Mouse (Mus musculus) heart, postnatal 4 days (tissue): ENCODE data around the gene Ankrd13c. TPM values are rescaled to one million over a fixed set of nuclear protein-coding genes. Genes with fewer than 3 reads are reported as not detected.
"Not testable (repeated sequence)": the region's sequence is repeated elsewhere in the genome, so short reads cannot be mapped to it uniquely, and the experiment has no call there.

Experiments
- DNase-seq: peaks from one replicate; pipeline ENCODE4 v3.0.0; 2021
- total RNA-seq, 2 experiments: library from RNA; stranded (reverse); gene quantifications; 2 replicates each; pipeline ENCODE4 v1.2.3; 2021

Gene Ankrd13c
- total RNA-seq: 10 to 100 TPM; 39.7 to 40.0 TPM

DNA sequence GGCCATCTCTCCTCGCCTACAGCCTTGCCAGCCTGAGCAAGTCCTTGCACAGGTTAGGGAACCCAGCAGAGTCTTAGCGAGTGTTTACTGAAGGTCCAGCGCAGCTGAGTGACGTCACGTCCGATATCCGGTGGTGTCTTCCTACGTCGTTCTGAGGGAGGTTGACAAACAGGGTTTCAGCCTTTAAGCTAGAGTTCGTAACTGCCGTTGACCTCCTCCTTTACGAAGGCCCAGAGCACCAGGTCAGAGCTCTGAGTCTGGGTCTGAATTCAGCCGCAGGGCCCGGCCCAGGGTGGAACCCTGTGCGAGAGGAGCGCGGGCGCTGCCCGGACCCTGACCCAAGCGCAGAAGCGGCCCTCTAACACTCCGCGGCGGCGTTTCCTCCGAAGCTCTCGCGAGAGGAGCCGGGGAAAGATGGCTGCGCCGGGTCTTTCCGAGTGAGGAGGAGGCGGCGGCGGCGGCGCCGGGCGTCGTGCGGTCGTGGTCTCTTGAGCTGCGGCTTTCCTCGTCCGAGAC, at the start of gene Ankrd13c:
Ankrd13c (plus strand) TSS at position 397 of the 516 bp plus-strand sequence.
- DNase-seq: peak; percentile 94

DNA sequence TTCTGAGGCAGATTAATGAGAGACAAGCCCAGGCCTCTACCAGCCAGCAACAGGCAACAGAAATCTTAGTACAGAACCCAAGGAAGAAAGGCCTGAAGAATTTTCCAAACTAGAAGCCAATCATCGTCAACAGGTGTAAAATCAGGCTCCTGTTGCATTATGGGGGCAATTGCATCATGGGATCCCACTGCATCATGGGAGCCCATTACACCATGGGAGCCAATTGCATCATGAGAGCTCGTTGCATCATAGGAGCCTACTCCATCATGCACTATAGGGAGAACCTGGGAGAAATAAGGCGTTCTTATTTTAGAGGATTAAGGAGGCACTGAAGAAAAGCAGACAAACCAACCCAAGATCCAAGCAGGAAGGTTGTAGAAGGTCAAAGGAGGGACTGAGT, 49.4 kb upstream of the Ankrd13c start:
- DNase-seq: no peak

DNA sequence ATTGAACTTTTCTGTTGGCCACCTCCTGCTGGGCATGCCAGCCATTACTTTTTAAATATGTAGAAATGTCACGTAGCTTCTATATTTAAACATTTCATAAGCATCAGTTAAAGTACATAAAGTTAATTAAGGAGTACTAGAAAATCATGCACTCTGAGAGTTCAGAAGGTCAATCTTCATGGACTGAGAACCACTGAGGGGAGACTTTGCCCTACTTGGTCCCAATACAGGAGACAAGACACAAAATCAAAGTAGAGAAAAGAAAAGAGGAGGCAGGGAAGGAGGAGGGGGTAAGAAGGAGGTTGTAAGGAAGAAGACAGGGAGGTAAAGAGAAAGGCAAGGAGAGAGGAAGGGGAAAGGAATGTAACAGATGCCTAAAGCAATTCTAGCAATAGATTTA, 47.1 kb upstream of the Ankrd13c start:
- no peak for DNase-seq

DNA sequence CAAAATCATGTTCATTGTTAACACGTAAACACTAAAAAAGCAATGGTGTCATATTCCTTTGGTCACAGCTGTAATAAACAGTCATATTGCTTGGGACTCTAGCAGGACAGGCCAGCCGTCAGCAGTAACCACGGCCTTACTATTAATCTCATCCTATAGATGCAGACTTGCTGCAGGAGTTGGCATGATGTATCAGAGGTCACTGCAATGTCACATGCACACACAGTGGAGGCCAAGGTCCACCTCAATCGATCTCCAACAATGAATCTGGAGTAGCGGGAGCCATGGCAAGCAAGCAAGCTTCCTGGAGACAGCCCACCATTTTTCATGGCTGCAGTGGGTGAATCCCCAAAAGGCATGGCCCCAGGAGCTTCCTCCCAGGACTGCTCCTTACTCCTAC, 45.3 kb upstream of the Ankrd13c start:
- DNase-seq: no peak

DNA sequence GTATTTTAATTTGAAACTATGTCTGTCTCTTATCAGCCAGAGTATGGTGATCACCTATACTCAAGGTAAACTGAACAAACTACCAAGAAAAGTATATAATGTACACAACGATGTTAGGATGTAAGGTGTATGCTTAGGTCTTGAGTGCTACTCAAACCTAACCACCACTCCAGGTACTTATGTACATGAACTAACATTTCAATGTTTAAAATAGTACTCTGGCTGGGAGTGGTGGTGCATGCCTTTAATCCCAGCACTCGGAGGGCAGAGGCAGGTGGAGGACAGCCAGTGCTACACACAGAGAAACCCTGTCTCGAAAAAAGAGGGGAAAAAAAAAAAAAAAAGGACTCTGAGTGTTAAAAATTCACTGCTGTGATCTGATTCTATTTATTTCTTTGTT, 38.9 kb upstream of the Ankrd13c start:
- DNase-seq: no peak

DNA sequence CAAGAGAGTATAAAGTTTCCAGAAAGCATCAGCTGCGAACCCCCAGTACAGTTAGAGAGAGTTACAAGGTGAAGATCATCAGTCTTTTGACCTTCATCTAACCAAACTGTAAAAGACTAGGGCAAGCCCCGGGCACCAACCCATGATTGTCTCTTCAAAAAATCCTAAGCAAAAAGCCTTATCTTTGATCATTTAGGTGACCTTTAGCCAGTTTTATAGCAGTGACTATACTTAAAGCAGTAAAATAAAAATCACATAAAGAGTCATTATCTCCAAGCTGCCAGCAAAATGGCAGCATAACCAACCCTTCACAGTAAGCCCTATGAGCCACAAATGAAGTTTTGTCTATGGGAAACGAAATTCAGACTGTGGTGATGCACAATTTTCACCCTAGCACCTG, 36.8 kb upstream of the Ankrd13c start:
- no peak for DNase-seq

DNA sequence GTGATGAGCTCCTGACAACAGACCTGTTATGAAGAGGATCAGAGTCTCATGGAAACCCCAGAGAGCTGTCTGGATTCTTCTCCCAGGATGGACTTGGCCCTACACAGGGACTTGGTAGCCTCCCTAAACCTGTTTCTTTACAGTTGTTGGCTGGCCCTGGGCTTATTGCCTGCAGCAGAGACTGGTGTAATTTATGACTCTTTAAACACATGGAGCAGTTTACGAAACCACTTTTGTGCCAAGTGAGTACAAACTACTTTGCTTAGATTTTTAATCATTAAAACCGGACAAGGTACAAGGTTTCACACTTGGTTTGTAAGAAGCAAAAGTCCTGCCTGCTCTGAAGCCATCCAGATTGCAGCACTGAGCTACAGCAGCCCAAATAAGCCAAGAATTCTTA, 34.9 kb upstream of the Ankrd13c start:
- no peak for DNase-seq

DNA sequence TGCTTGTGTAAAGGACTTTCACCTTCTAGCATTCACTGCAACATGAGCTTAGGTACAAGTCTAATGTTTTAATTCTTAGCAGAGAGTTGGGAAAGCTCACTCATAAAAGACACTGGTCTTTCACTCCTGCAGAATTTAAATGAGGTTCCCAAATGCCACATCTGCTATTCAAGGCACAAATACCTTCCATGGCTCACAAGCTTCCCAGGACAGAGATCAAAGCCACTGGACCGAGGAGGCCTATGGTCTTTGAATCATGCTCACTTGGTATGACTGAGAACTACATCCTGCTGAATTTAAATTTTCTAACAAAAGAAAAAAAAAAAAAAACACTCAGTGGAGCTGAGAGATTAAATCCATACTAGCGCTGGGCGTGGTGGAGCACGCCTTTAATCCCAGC, 30.7 kb upstream of the Ankrd13c start:
- DNase-seq: no peak

DNA sequence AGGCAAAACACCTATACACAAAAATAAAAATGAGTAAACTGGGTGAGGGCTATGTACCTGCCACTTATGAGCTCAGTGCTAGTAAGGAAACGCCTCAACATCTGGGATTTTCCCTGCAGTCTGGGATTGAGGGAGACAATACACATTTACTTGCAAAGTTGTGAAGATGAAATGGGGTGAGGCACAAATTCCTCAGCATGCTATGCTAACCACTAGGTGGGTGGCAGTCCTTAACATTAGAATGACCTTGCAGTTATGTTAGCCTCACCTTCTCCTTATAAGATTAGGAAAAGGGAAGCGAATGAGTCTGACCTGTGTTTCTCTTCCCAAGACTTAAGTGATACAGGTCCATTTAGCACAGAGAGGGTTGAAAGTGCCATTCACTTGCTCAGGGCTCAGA, 25.7 kb upstream of the Ankrd13c start:
- no peak for DNase-seq

DNA sequence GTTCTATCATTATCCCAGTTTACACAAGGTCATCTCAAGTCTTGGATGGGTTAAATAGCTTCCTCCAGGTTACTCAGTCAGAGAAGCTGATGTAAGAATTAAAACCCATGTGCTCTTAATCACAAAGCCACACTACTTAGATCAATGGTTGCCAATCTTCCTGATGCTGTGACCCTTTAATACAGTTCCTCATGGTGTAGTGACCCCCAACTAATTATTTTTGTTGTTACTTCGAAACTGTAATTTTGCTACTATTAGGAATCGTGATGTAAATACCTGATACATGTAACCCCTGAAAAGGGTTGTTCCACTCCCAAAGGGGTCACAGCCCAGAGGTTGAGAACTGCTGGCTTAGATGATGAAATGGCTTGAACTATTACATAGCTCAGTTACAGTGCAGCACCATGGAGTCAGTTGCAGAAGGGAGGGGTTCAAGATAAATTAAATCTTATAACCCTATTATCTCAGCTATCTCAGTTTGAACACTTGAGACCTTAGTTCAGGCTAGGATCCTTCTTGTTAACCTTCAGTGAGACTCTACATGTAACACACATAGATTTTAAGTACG, 23.7 kb upstream of the Ankrd13c start:
- DNase-seq: no peak

DNA sequence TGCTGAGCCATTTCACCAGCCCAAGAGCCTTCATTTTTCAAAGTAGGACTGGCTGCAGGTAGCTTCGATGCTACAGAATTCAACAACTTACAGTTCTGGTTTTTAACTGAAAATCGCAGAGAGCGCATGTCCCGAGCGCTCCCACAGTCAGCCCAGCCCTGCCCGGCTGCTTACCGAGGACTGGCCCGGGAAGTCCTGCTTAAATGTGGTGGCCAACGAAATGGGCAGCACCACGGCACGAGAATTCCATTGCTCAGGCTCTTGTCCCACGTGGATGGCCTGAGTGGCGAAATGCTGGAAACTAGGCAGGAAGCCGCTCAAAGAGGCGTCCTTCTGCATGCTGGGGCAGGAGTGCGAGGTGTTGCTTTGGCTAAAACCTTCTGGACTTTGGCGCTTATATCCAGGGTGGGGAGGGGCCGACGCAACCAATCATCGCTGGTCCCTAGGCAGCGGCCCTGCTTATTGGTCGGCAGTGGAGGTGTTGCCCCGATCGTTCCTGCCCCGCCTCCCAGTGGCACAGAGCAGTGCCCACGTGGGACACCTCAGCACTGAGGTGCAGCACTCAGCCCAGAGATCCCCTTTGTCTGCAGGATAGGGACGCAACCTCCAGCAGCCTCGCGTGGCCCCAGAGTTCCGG, 22.2 kb upstream of the Ankrd13c start, which contains the start of gene Cth:
Cth (minus strand) TSS at position 386 of the 637 bp plus-strand sequence.
- DNase-seq: peak; percentile 85

DNA sequence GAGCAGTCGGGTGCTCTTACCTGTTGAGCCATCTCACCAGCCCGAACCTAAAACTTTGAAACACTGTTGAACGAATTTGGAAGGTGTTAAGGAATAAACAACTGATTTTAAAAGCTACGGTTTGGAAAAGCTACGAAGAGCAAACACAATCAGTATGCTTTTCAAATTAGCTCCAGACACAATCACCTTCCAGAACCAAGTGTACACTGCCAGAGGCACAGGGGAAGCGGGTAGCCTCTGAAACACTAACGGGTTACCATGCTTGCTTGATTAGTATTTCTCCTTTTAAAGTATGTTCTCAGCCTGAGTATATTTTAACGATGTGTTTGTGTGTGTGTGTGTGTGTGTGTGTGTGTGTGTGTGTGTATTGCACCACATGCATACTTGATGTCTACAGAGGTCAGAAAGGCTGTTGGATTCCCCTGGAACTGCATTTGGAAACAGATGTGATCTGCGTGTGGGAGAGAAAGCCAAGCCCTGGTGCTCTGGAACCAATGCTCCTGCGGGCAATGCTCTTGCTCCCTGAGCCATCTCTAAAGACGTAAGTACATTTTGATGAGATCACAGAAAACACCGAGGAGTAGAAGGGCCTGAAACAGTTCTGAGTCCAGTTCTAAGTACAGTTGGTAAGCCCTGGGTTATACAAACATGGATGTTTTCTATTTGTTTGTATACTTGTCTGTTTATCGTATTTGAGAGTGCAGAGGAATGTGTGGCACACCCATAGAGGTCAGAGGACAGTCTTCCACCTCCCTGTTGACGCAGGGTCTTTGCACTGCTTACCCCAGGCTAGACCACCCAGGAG, 21.1 kb upstream of the Ankrd13c start:
- no peak for DNase-seq

DNA sequence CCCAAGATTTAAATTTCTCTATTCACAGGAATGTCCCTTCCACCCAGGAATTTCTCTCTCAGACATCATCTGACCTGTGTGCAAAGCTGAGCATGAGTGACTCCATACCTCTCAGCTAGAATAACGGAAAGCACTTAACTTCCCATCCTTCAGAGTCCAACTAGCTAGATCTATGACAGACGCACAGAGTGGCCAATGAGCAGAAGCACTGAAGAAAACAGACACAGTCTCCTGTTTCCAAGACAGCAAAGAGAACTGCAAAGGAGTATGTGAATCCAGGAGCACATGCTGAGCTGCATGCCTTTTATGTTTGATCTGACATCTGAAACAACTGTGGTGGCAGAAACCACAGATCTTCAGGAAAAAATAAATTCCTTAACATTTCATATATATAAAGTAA, 20.3 kb upstream of the Ankrd13c start:
- DNase-seq: no peak

DNA sequence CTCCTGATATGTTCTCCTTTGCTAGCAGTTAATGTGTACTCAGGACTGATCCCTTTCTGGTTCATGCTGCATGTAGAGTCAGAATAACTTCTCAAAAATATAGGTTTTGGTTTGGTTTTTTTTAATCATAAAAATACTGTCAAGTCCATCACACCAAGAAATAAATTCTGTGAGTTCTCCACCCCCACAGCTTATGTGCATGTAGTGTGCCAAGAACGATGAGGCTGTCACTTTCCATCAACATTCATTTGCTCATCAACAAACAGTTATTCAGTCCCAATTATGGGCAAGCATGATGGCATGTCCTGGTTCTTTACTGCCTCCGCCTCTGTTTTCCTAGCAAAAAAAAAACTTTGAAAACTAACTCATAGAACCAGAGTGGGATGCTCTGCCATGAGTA, 18.3 kb upstream of the Ankrd13c start:
- no peak for DNase-seq

DNA sequence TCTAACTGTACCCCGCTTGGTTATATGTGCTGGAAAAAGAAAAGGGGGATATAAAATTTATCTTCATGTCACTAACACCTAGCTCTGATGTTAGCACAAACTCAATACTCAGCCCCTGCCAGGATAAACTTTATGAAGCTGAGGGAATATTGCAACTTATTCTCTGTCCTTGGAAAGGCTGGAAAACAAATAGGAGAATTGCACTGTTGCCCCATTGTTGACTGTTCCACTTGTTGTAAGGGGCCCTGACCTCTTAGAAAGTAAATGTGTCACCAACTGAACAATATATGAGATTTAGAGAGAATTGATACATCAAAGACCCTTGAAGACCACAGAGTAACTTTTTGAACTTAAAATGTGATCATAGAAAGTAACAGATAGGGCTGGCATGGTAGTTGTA, 17.6 kb upstream of the Ankrd13c start:
- DNase-seq: no peak

DNA sequence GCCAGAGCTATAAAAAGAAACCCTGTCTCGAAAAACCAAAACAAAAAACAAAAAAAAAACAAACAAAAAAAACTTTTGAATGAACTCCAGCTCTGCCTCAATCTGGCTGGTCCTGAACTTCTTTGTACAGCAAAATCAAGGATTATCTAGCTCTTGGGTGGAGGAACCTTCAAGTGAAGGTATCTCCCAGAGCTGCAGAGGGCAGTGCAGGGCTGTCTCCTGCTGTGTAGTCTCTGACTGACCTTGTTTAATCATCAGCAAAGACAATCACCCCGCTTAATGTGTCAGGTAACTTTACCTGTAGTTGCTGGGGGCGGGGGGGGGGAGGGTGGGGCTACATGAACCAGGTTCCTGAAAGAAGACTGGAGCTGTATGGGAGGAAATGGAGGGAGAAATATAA, 15.4 kb upstream of the Ankrd13c start:
- no peak for DNase-seq

DNA sequence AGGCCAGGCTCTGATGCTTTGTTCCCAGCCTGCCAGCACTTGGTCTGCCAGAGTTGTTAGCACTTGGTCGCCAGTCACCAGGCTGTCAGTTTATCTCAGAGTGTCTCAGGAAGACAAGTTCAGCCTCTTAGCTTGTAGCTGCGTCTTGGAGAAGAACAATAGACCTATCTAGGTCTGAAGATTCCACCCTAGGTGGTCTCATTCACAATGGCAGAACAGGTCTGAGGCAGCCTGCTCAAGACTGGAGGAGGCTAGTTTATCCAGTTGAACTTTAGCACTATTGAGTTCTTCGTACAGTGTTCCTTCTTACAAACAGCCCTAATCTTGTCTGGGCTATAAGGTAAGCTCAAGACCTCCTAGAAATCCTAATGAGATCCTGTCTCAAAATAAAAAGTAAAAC, 15.0 kb upstream of the Ankrd13c start:
- DNase-seq: no peak

DNA sequence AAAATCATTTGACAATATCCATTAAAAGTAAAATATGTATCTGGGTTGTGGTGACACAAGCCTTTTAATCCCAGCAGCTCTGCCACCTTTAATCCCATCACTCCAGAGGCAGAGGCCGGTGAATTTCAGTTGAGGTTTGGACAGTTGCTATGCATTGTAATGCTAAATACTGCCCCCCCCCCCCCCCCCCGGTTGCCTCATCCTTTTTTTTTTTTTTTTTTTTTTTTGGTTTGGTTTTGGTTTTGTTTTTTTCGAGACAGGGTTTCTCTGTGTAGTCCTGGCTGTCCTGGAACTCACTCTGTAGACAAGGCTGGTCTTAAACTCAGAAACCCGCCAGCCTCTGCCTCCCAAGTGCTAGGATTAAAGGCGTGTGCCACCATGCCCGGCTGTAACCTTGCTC, 13.8 kb upstream of the Ankrd13c start:
- not testable (repeated sequence) for DNase-seq

DNA sequence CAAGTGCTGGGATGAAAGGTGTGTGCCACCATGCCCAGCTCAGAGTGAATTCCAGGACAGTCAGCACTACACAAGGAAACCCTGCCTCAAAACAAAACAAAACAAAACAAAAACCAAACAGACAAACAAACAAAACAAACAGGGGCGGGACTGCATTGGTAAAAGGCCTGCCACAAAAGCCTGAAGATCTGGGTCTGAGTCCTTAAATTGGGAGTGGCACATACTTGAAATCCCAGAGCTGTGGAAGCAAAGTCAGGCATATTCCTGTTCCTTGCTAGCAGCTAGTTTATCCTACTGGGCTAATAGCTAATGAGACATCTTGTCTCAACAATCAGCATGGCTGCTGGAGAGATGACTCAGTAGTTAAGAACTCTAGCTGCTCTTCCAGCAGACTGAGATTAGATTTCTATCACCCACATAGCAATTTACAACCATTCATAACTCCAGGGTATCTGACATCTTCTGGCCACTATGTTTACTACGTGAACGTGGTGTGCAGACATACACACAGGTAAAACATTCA, 12.7 kb upstream of the Ankrd13c start:
- no peak for DNase-seq

DNA sequence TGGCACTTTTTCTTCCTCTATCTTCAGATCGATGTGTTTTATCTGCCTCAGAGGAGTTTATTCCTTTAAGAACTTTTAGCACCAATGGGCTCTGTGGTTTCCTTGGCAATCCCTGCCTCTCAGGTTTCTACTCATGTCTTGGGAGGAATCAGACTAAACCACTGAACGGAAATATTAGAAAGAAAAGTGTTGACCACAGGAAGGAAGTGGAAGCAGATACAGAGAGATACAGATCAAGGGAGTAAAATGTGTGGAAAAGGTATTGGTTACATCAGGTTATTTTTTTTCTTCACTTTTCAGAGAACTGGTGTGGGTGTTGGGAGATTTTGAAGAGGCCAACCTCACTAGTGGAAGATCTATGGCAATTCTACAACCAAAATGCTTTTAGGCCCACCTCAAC, 8.5 kb upstream of the Ankrd13c start:
- no peak for DNase-seq

DNA sequence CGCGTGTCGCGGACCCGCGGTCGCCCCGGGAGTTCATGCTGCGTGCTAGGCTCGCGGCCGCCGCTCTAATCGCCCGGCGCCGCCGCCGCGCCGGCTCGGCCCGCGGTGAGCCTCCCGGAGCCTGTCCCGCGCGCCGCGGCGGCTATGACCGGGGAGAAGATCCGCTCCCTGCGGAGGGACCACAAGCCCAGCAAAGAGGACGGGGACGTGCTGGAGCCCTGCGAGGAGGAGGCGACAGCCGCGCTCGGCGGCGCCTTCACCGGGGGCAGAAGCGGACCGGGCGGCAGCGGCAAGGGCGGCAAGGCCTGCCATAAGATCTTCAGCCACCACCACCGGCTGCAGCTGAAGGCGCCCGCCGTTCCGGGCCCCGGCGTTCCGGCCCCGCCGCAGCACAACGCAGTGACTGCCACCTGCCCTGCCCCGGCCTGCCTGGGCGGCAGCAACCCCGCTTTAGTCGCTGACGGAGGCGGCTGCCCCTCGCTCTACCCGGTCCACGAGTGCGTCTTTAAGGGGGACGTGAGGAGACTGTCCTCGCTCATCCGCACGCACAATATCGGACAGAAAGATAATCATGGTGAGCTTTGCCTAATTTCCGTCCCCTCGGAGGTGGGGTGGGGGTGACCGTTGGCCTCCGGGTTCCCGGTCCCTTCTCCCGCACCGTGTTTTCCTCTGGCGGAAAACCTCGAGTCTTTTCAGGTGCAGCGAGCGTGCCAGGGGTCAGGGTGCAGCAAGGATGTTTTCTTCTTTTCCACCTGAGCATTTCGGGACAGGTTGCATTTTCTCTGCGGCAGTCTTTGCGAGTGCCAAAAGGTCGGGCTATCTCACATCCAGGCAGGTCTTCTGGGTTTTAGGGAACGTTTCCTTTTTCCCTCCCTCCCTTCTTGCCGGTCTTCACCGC, 593 bp downstream of the Ankrd13c start:
- DNase-seq: peak; percentile 46

DNA sequence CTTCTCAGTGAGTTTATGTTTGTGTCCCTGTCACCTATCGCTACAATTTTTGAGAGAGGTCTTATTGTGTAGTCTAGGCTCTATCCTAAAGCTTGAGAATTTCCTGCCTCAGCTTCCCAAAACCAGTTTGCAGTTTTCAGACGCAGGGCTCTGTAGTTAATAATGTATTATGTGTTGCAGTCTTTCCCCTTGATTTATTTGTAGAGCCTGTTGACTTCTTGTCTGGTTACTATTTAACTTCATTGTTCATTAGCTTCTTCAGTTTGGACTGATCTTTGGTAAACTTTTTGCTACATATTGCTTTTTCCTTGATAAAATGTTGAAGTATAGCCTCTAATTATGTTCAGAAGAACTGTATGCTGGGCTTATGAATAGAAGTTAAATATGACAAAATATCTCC, 5.7 kb downstream of the Ankrd13c start:
- DNase-seq: no peak
